Mouse (Mus musculus) limb, embryonic 14.5 days (tissue): Measurements from ENCODE around the gene Acvrl1. TPM values are rescaled to one million over a fixed set of nuclear protein-coding genes. Genes with fewer than 3 reads are reported as not detected.
A peak's percentile ranks its signal among the peaks of the same experiment; 100 is the strongest.

Source experiments
- ATAC-seq: fragments of 200-750 bp; cut with Nextera tagmentation; 2 replicates; pipeline ENCODE4 v1.8.0; 2017; ENCODE audit warnings: low read depth, moderate number of reproducible peaks, moderate TSS enrichment; ENCODE audit not compliant: low FRiP score
- DNase-seq: peaks from one replicate; pipeline ENCODE4 v3.0.0-alpha.2; 2015; ENCODE audit warnings: low spot score
- H3K27ac ChIP-seq: fragments of 300-500 bp; sonication (generic); replicated peaks from 2 replicates; pipeline ENCODE4 v1.5.1; 2014; ENCODE audit warnings: low read depth, mild to moderate bottlenecking, low read length, moderate library complexity, mixed read lengths
- H3K27me3 ChIP-seq: fragments of 300-500 bp; sonication (generic); 2 replicates; pipeline ENCODE4 v1.6.1; 2014; ENCODE audit warnings: low read length, mixed read lengths; ENCODE audit not compliant: control insufficient read depth, insufficient read depth
- H3K36me3 ChIP-seq: fragments of 300-500 bp; sonication (generic); 2 replicates; pipeline ENCODE4 v1.6.1; 2014; ENCODE audit warnings: mild to moderate bottlenecking, low read length, moderate library complexity, mixed read lengths; ENCODE audit not compliant: control insufficient read depth, insufficient read depth
- H3K4me1 ChIP-seq: fragments of 300-500 bp; sonication (generic); 2 replicates; pipeline ENCODE4 v1.6.1; 2014; ENCODE audit warnings: antibody characterized with exemption, low read length, mixed read lengths; ENCODE audit not compliant: control insufficient read depth, insufficient read depth
- H3K4me2 ChIP-seq: fragments of 300-500 bp; sonication (generic); replicated peaks from 2 replicates; pipeline ENCODE4 v1.6.1; 2014; ENCODE audit warnings: low read depth, mild to moderate bottlenecking, low read length, moderate library complexity; ENCODE audit not compliant: severe bottlenecking
- H3K4me3 ChIP-seq: fragments of 300-500 bp; sonication (generic); replicated peaks from 2 replicates; pipeline ENCODE4 v1.5.1; 2014; ENCODE audit warnings: low read length
- H3K9ac ChIP-seq: fragments of 300-500 bp; sonication (generic); 2 replicates; pipeline ENCODE4 v1.6.1; 2014; ENCODE audit warnings: mild to moderate bottlenecking, low read depth, low read length, moderate library complexity; ENCODE audit not compliant: severe bottlenecking
- H3K9me3 ChIP-seq: fragments of 300-500 bp; sonication (generic); 2 replicates; pipeline ENCODE4 v1.6.1; 2016; ENCODE audit warnings: low read length; ENCODE audit not compliant: control insufficient read depth
- POLR2A ChIP-seq: fragments of 200-500 bp; IDR thresholded peaks from 2 replicates; pipeline ENCODE4 v1.8.0; 2012; ENCODE audit warnings: inconsistent platforms, mild to moderate bottlenecking, moderate library complexity, borderline replicate concordance; ENCODE audit not compliant: insufficient read depth, insufficient read length; ENCODE audit errors: extremely low read depth
- WGBS: fragments of 180-500 bp; shearing (Covaris S2); extraction: QIAGEN DNeasy Blood & Tissue Kit; methylation state at CpG from one replicate; pipeline ENCODE4 v1.1.7; 2014; 5-methylcytosine and 5-hydroxymethylcytosine counted together
- polyA plus RNA-seq, 2 experiments: library from polyadenylated mRNA; depleted of rRNA in 1 of 2; stranded (reverse) in 1 of 2; unstranded in 1 of 2; fragments of >200 nt; fragmentation: Nextera tagmentation in 1 of 2; extraction: Ambion mirVana in 1 of 2; gene quantifications; 2 replicates each; pipeline versions ENCODE4 v1.2.1 to v1.2.3; 2012 to 2014

The Acvrl1 gene
- polyA plus RNA-seq, 2 experiments: 8.2 to 16.1 TPM

GRCm38 (mm10) chr15:101121411-101122289 is 6.7 kb upstream of the Acvrl1 start:
- DNase-seq (no peak), ATAC-seq (no peak)
- TF ChIP-seq POLR2A: no peak
- Histone ChIP-seq H3K36me3 (no peaks in the 10 kb centered on the region), H3K4me3 (no peak overlapping the region), H3K27ac (no peak overlapping the region), H3K9me3 (0 out of 2 replicates have a peak, but pooled peaks cover 3% of the 10 kb centered on the region), H3K9ac (no peak overlapping the region), H3K27me3 (no peaks in the 10 kb centered on the region), H3K4me1 (no peaks in the 10 kb centered on the region), H3K4me2 (no peak overlapping the region)
- 66% methylated on average over 9 of the region's 9 CpGs for WGBS

- WGBS: 22% methylated on average over 2 of the region's 2 CpGs
- H3K4me3 ChIP-seq: no peak overlapping the region
- H3K36me3 ChIP-seq: no peaks in the 10 kb centered on the region
- H3K27me3 ChIP-seq: no peaks in the 10 kb centered on the region
- H3K9me3 ChIP-seq: 0 out of 2 replicates have a peak, but pooled peaks cover 3% of the 10 kb centered on the region
- TF ChIP-seq POLR2A: no peak
- DNase-seq: no peak
- no peak overlapping the region for H3K9ac ChIP-seq
- no peak overlapping the region for H3K27ac ChIP-seq
- H3K4me1 ChIP-seq: no peaks in the 10 kb centered on the region
- no peak overlapping the region for H3K4me2 ChIP-seq
- ATAC-seq: no peak
These were observed 6.1 kb upstream of the Acvrl1 start for GRCm38 (mm10) chr15:101122290-101122589.

- H3K27ac ChIP-seq: no peak overlapping the region
These were observed 5.1 kb upstream of the Acvrl1 start for GRCm38 (mm10) chr15:101123202-101123601.

GRCm38 (mm10) chr15:101125561-101125960 is 2.8 kb upstream of the Acvrl1 start:
- Histone ChIP-seq H3K9me3 (0 out of 2 replicates have a peak, but pooled peaks cover 3% of the 10 kb centered on the region), H3K4me2 (no peak overlapping the region), H3K27ac (no peak overlapping the region), H3K27me3 (peaks cover 14% of the 10 kb centered on the region), H3K9ac (no peak overlapping the region), H3K4me3 (no peak overlapping the region), H3K36me3 (no peaks in the 10 kb centered on the region), H3K4me1 (peaks cover 13% of the 10 kb centered on the region; the same call in 1 of the 2 replicates)
- no peak for DNase-seq
- WGBS: 84% methylated on average over 6 of the region's 6 CpGs
- TF ChIP-seq POLR2A: no peak
- no peak for ATAC-seq

More at GRCm38 (mm10) chr15:101123202-101123601, 5.1 kb upstream of the Acvrl1 start:
- DNase-seq: no peak
- H3K4me2 ChIP-seq: no peak overlapping the region
- WGBS: 53% methylated on average over 4 of the region's 4 CpGs
- no peak overlapping the region for H3K9ac ChIP-seq
- H3K9me3 ChIP-seq: 0 out of 2 replicates have a peak, but pooled peaks cover 3% of the 10 kb centered on the region
- TF ChIP-seq POLR2A: no peak
- H3K4me3 ChIP-seq: no peak overlapping the region
- H3K36me3 ChIP-seq: no peaks in the 10 kb centered on the region
- peaks cover 3% of the 10 kb centered on the region; the same call in 1 of the 2 replicates for H3K4me1 ChIP-seq
- H3K27me3 ChIP-seq: no peaks in the 10 kb centered on the region
- no peak for ATAC-seq

GRCm38 (mm10) chr15:101126876-101127544 is 1.3 kb upstream of the Acvrl1 start:
- TF ChIP-seq POLR2A: no peak
- ATAC-seq (no peak), DNase-seq (peak; percentile 61)
- 0 out of 2 replicates have a peak, but pooled peaks cover 3% of the 10 kb centered on the region for H3K9me3 ChIP-seq
- no peak overlapping the region for H3K27ac ChIP-seq
- H3K27me3 ChIP-seq: peaks cover 14% of the 10 kb centered on the region
- H3K4me3 ChIP-seq: no peak overlapping the region
- H3K9ac ChIP-seq: no peak overlapping the region
- no peak overlapping the region for H3K4me2 ChIP-seq
- H3K36me3 ChIP-seq: no peaks in the 10 kb centered on the region
- peaks cover 21% of the 10 kb centered on the region for H3K4me1 ChIP-seq
- WGBS: 73% methylated on average over 12 of the region's 12 CpGs
